Mouse (Mus musculus) liver, embryonic 13.5 days (tissue): Measurements from ENCODE around the gene Tac2. TPM values are rescaled to one million over a fixed set of nuclear protein-coding genes. Genes with fewer than 3 reads are reported as not detected.

Experiments used
- ATAC-seq: fragments of 200-750 bp; cut with Nextera tagmentation; 2 replicates; pipeline ENCODE4 v1.8.0; 2017; ENCODE audit warnings: low read depth, mild to moderate bottlenecking, moderate number of reproducible peaks, moderate library complexity
- DNase-seq: peaks from one replicate; pipeline ENCODE4 v3.0.0; 2022
- H3K27ac ChIP-seq: fragments of 300-500 bp; sonication (generic); 2 replicates; pipeline ENCODE4 v1.5.1; 2015; ENCODE audit warnings: moderate library complexity, mild to moderate bottlenecking, inconsistent platforms
- H3K27me3 ChIP-seq: fragments of 300-500 bp; sonication (generic); 2 replicates; pipeline ENCODE4 v1.6.1; 2015; ENCODE audit warnings: mild to moderate bottlenecking, inconsistent platforms
- H3K36me3 ChIP-seq: fragments of 300-500 bp; sonication (generic); 2 replicates; pipeline ENCODE4 v1.6.1; 2015; ENCODE audit warnings: mild to moderate bottlenecking, inconsistent platforms
- H3K4me1 ChIP-seq: fragments of 300-500 bp; sonication (generic); replicated peaks from 2 replicates; pipeline ENCODE4 v1.6.1; 2015; ENCODE audit warnings: inconsistent platforms
- H3K4me2 ChIP-seq: fragments of 300-500 bp; sonication (generic); 2 replicates; pipeline ENCODE4 v1.6.1; 2015; ENCODE audit warnings: inconsistent platforms, mild to moderate bottlenecking, moderate library complexity
- H3K4me3 ChIP-seq: fragments of 300-500 bp; sonication (generic); replicated peaks from 2 replicates; pipeline ENCODE4 v1.5.1; 2015; ENCODE audit warnings: mild to moderate bottlenecking, inconsistent platforms
- H3K9ac ChIP-seq: fragments of 300-500 bp; sonication (generic); 2 replicates; pipeline ENCODE4 v1.6.1; 2015; ENCODE audit warnings: mild to moderate bottlenecking, inconsistent platforms
- H3K9me3 ChIP-seq: fragments of 300-500 bp; sonication (generic); replicated peaks from 2 replicates; pipeline ENCODE4 v1.6.1; 2016; ENCODE audit warnings: inconsistent platforms
- WGBS: fragments of 180-500 bp; shearing (Covaris S2); methylation state at CpG from one replicate; pipeline ENCODE4 v1.1.7; 2015; ENCODE audit not compliant: insufficient replicate concordance; 5-methylcytosine and 5-hydroxymethylcytosine counted together
- polyA plus RNA-seq: library from polyadenylated mRNA; unstranded; fragments of >200 nt; fragmentation: Nextera tagmentation; extraction: Ambion mirVana; gene quantifications from 2 replicates; pipeline ENCODE4 v1.2.1, GENCODE M21; 2015

Tac2 gene
- polyA plus RNA-seq, 1 experiment from 2014 or later: 14.2 TPM

GRCm38 (mm10) chr10:127728437-127728836 lies 4.2 kb downstream of the Tac2 start:
- Histone ChIP-seq H3K4me1 (peaks cover 79% of the 10 kb centered on the region), H3K9me3 (no peaks in the 10 kb centered on the region), H3K27ac (no peak overlapping the region), H3K27me3 (peaks cover 32% of the 10 kb centered on the region), H3K9ac (0 out of 2 replicates have a peak overlapping the region, but pooled peaks have one; percentile 17), H3K36me3 (no peaks in the 10 kb centered on the region), H3K4me2 (peak overlapping the region; percentile 21; the same call in 1 of the 2 replicates), H3K4me3 (no peak overlapping the region)
- ATAC-seq (no peak), DNase-seq (no peak)
- 67% methylated on average over 8 of the region's 8 CpGs for WGBS

GRCm38 (mm10) chr10:127730285-127730932 lies 6.1 kb downstream of the Tac2 start:
- WGBS: 30% methylated on average over 11 of the region's 11 CpGs
- DNase-seq: peak; percentile 67
- Histone ChIP-seq H3K4me1 (peaks cover 90% of the 10 kb centered on the region), H3K27me3 (peaks cover 22% of the 10 kb centered on the region), H3K36me3 (no peaks in the 10 kb centered on the region), H3K9me3 (no peaks in the 10 kb centered on the region), H3K4me3 (no peak overlapping the region), H3K4me2 (peak overlapping the region; percentile 53), H3K9ac (peak overlapping the region; percentile 53), H3K27ac (peak overlapping the region; percentile 83)
- peak; percentile 92 for ATAC-seq

- Histone ChIP-seq H3K27ac (peak overlapping the region; percentile 83), H3K9me3 (no peaks in the 10 kb centered on the region), H3K4me2 (peak overlapping the region; percentile 53), H3K4me1 (peaks cover 90% of the 10 kb centered on the region), H3K27me3 (peaks cover 17% of the 10 kb centered on the region), H3K36me3 (no peaks in the 10 kb centered on the region), H3K9ac (peak overlapping the region; percentile 39; the same call in 1 of the 2 replicates), H3K4me3 (no peak overlapping the region)
- DNase-seq: no peak
- no peak for ATAC-seq
- 47% methylated on average over 9 of the region's 9 CpGs for WGBS
Observed at GRCm38 (mm10) chr10:127730933-127731310, 6.6 kb downstream of the Tac2 start.

- ATAC-seq (no peak), DNase-seq (no peak)
- Histone ChIP-seq H3K4me1 (peaks cover 94% of the 10 kb centered on the region), H3K9me3 (no peaks in the 10 kb centered on the region), H3K27ac (peak overlapping the region; percentile 83), H3K27me3 (peaks cover 15% of the 10 kb centered on the region; the same call in 1 of the 2 replicates), H3K4me3 (no peak overlapping the region), H3K9ac (peak overlapping the region; percentile 39; the same call in 1 of the 2 replicates), H3K36me3 (no peaks in the 10 kb centered on the region), H3K4me2 (peak overlapping the region; percentile 53)
- WGBS: 27% methylated on average over 5 of the region's 5 CpGs
Observed at GRCm38 (mm10) chr10:127731397-127731796, 7.1 kb downstream of the Tac2 start.

GRCm38 (mm10) chr10:127734434-127734833 lies 10.2 kb downstream of the Tac2 start:
- H3K4me3 ChIP-seq: no peak overlapping the region
- no peak overlapping the region for H3K4me2 ChIP-seq
- peaks cover 95% of the 10 kb centered on the region for H3K4me1 ChIP-seq
- H3K27ac ChIP-seq: no peak overlapping the region
- no peaks in the 10 kb centered on the region for H3K27me3 ChIP-seq
- no peak for DNase-seq
- WGBS: 29% methylated on average over 5 of the region's 5 CpGs
- no peak overlapping the region for H3K9ac ChIP-seq
- H3K9me3 ChIP-seq: no peaks in the 10 kb centered on the region
- H3K36me3 ChIP-seq: no peaks in the 10 kb centered on the region
- ATAC-seq: no peak

- H3K9me3 ChIP-seq: no peaks in the 10 kb centered on the region
- H3K36me3 ChIP-seq: peaks cover under 1% of the 10 kb centered on the region; the same call in 1 of the 2 replicates
- peaks cover 94% of the 10 kb centered on the region for H3K4me1 ChIP-seq
- 40% methylated on average over 2 of the region's 2 CpGs for WGBS
- H3K27me3 ChIP-seq: no peaks in the 10 kb centered on the region
- H3K9ac ChIP-seq: no peak overlapping the region
- ATAC-seq (no peak), DNase-seq (no peak)
- peak overlapping the region; percentile 35 for H3K27ac ChIP-seq
- no peak overlapping the region for H3K4me2 ChIP-seq
- no peak overlapping the region for H3K4me3 ChIP-seq
Observed at GRCm38 (mm10) chr10:127736266-127736665, 12.0 kb downstream of the Tac2 start.

- peak overlapping the region; percentile 15; the same call in 1 of the 2 replicates for H3K27ac ChIP-seq
Observed at GRCm38 (mm10) chr10:127736916-127737315, 12.6 kb downstream of the Tac2 start.

GRCm38 (mm10) chr10:127737552-127737951 lies 13.3 kb downstream of the Tac2 start:
- WGBS: 11% methylated on average over 2 of the region's 2 CpGs
- H3K27ac ChIP-seq: 0 out of 2 replicates have a peak overlapping the region, but pooled peaks have one; percentile 15
- DNase-seq (no peak), ATAC-seq (no peak)
- peaks cover 83% of the 10 kb centered on the region for H3K4me1 ChIP-seq
- no peak overlapping the region for H3K4me2 ChIP-seq
- peaks cover 14% of the 10 kb centered on the region for H3K36me3 ChIP-seq
- H3K27me3 ChIP-seq: no peaks in the 10 kb centered on the region
- no peaks in the 10 kb centered on the region for H3K9me3 ChIP-seq
- no peak overlapping the region for H3K9ac ChIP-seq
- H3K4me3 ChIP-seq: no peak overlapping the region

More at GRCm38 (mm10) chr10:127736916-127737315, 12.6 kb downstream of the Tac2 start:
- Histone ChIP-seq H3K4me1 (peaks cover 90% of the 10 kb centered on the region), H3K27me3 (no peaks in the 10 kb centered on the region), H3K36me3 (peaks cover 7% of the 10 kb centered on the region), H3K9ac (no peak overlapping the region), H3K4me2 (no peak overlapping the region), H3K9me3 (no peaks in the 10 kb centered on the region), H3K4me3 (no peak overlapping the region)
- no peak for DNase-seq
- 35% methylated on average over 4 of the region's 4 CpGs for WGBS
- no peak for ATAC-seq

GRCm38 (mm10) chr10:127738151-127738882 lies 14.0 kb downstream of the Tac2 start:
- 22% methylated on average over 13 of the region's 13 CpGs for WGBS
- peaks cover 76% of the 10 kb centered on the region for H3K4me1 ChIP-seq
- peaks cover 21% of the 10 kb centered on the region for H3K36me3 ChIP-seq
- H3K27ac ChIP-seq: peak overlapping the region; percentile 77
- DNase-seq (no peak), ATAC-seq (peak; percentile 42)
- H3K27me3 ChIP-seq: no peaks in the 10 kb centered on the region
- peak overlapping the region; percentile 84 for H3K4me2 ChIP-seq
- no peaks in the 10 kb centered on the region for H3K9me3 ChIP-seq
- peak overlapping the region; percentile 90 for H3K9ac ChIP-seq
- peak overlapping the region; percentile 83 for H3K4me3 ChIP-seq

GRCm38 (mm10) chr10:127739083-127739660 lies 14.9 kb downstream of the Tac2 start, which contains the start of gene Zbtb39:
Gene Zbtb39 (plus strand): TSS chr10:127739538.
- peak; percentile 71 for ATAC-seq

GRCm38 (mm10) chr10:127739661-127740161 lies 15.4 kb downstream of the Tac2 start:
- H3K36me3 ChIP-seq: peaks cover 35% of the 10 kb centered on the region
- H3K9me3 ChIP-seq: no peaks in the 10 kb centered on the region
- DNase-seq (no peak), ATAC-seq (peak; percentile 43)
- H3K4me1 ChIP-seq: peaks cover 67% of the 10 kb centered on the region
- WGBS: under 1% methylated on average over 53 of the region's 55 CpGs
- H3K27ac ChIP-seq: peak overlapping the region; percentile 73
- peak overlapping the region; percentile 90 for H3K9ac ChIP-seq
- peak overlapping the region; percentile 83 for H3K4me3 ChIP-seq
- H3K27me3 ChIP-seq: no peaks in the 10 kb centered on the region
- peak overlapping the region; percentile 84 for H3K4me2 ChIP-seq

More at GRCm38 (mm10) chr10:127739083-127739660, 14.9 kb downstream of the Tac2 start, which contains the start of gene Zbtb39:
- H3K27ac ChIP-seq: peak within 1 kb of the TSS; percentile 77
- no peaks in the 10 kb centered on the region for H3K9me3 ChIP-seq
- peaks cover 69% of the 10 kb centered on the region for H3K4me1 ChIP-seq
- H3K9ac ChIP-seq: peak within 1 kb of the TSS; percentile 90
- DNase-seq: peak; percentile 67
- peaks cover 30% of the 10 kb centered on the region for H3K36me3 ChIP-seq
- no peaks in the 10 kb centered on the region for H3K27me3 ChIP-seq
- H3K4me3 ChIP-seq: peak within 1 kb of the TSS; percentile 83
- WGBS: 1% methylated on average over 60 of the region's 61 CpGs
- H3K4me2 ChIP-seq: peak within 1 kb of the TSS; percentile 84
